Mouse (Mus musculus) thymus, postnatal 36 days (tissue): Measurements from ENCODE around the gene Gm11037.
A peak's percentile ranks its signal among the peaks of the same experiment; 100 is the strongest.

Experiments used
- DNase-seq, 2 experiments: peaks; one replicate each; pipeline ENCODE4 v3.0.0; 2022; ENCODE audit warnings: mixed read lengths in 2 of 2

Gm11037 gene

DNA sequence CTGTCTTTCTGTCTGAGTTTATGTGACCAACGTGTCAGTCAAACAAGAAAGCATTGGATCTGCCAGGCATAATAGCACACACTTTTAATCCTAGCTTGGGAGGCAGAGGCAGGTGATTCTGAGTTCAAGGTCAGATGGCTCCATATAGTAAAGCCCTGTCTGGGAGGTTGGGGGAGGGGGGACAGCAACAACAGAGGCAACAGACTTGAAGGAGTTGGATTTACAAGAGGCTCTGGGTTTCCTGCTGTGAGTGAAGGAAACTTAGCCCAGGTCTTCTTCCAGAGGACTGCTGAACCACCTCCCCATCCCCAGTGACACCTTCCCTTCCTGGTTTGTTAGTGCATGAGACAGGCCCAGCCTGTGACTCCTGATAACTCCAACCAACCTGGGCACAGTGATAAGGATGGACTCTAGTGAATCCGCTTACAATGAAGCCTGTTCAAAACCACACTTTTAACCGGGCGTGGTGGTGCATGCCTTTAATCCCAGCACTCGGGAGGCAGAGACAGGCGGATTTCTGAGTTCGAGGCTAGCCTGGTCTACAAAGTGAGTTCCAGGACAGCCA, 19.0 kb downstream of the Gm11037 start:
- DNase-seq = no peak

DNA sequence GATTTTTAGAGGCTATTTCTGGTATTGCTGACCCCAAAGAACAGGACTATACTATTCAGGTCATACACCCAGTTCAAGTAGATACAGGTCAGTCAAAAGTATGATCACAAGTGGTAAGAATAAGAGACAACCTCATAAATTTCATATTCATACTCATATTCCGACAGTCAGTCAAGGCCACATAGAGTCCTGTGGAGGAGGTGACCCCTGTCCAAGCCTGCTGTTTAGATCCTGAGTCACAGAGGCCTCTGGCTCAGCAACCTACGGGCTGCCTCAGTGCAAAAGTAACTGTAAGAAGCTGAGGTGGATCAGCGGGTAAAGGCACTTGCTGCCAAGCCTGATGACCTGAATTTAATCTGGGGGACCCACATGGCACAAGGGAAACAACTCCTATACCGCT, 20.7 kb downstream of the Gm11037 start:
- DNase-seq = no peak

- no peak for DNase-seq
Measured at GRCm38 (mm10) chr2:131156987-131157386, 23.7 kb downstream of the Gm11037 start.

GRCm38 (mm10) chr2:131159491-131159910, 26.2 kb downstream of the Gm11037 start:
- DNase-seq = no peak

GRCm38 (mm10) chr2:131159938-131160581, 26.8 kb downstream of the Gm11037 start, which contains the start of gene 1700037H04Rik:
Gene 1700037H04Rik (minus strand): TSS chr2:131160081.
- DNase-seq = peak; percentile 94 to 96

DNA sequence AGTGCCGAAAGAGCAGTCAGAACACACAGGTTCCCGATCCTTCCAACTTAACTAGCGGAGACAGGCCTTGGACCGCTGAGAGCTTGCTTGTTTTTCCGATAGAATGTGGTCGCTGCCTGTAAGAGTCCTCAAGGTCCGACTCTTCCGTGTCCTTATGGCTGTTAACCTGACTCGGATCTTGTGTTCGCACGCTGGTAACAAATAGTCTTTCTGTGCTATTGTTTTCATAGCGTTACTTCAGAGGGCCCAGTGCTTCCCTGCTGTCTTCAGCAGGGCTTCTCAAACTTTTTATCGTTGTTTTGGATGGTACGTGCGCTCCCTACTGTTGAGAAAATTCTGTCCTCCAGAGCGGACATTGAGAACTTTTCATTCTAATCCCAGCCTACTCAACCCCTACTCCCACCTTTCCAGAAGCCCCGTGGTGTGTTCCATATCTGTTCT, 27.4 kb downstream of the Gm11037 start:
- no peak for DNase-seq

GRCm38 (mm10) chr2:131163924-131164323, 30.6 kb downstream of the Gm11037 start:
- no peak for DNase-seq

- DNase-seq = no peak
Measured at GRCm38 (mm10) chr2:131166172-131166571, 32.9 kb downstream of the Gm11037 start.

DNA sequence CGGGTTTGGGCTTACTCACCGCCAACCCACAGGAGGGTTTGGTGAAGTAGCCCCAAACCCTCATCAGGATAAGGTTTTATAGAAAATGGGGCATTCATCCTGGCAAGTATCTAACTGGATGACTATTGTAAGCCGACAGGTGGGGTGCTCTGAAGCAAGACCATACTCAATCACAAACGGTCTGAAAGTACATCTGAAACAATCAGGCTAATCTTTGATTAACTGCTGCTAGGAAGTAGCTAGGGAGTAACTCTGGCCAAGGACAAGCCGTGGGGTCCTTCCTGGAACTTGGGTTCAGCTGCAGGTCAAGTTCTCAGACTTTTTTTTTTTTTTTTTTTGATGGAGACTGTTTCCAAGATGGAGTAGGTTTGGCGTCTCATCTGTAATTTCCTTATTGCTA, 34.7 kb downstream of the Gm11037 start:
- no peak for DNase-seq

DNA sequence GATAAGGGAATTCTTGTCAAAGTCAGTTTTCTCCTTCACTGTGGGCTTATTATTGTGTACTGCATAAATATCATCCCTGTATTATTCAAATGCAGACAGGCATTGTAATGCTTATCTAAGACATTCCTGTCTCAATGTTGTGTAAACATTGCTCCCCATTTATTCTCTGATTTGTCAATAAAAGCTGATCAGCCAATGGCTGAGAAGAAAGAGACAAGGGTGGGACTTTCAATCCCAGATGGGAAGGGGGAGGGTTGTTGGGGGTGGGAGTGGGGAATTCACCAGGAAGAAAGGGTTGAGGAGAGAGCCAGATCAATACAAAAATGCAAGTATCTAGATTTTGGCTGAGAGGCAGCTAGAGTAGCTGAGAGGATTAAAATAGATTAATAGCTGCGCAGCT, 35.6 kb downstream of the Gm11037 start:
- no peak for DNase-seq

GRCm38 (mm10) chr2:131170936-131171335, 37.6 kb downstream of the Gm11037 start:
- DNase-seq = no peak

DNA sequence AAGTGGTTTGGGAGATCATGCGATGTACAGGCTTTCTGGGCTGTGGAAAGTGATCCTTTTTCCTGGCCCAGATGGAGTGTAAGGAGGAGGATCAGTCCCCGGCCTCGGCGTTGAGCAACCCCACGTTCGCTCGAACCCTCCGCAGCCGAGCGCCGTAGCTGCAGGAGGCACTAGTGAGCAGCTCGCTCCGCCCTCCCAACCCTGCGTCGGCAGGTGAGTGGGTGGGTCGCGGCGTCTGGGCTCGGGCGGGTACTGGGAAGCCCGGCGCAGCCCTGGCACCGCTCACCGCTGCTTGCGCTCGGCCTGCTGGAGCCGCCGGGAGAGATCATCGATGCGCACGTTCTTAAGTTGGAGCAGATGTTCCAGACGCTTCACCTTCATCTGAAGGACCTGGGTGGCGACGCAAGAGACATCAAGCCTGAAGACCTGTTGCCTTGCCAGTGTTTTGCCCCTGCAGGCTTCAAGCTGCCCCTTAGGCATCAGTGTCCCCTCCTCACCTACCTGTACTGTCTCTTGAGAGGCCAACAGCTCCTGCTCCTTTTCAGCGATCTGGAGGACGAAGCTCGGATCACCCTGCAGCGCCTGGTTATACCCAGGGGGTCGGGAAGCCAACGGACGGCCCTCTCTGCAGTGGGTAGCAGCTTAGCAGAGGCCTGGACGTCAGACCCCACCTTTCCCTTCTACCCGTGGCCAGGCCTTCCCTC, 38.3 kb downstream of the Gm11037 start:
- DNase-seq = peak; percentile 69 to 72

DNA sequence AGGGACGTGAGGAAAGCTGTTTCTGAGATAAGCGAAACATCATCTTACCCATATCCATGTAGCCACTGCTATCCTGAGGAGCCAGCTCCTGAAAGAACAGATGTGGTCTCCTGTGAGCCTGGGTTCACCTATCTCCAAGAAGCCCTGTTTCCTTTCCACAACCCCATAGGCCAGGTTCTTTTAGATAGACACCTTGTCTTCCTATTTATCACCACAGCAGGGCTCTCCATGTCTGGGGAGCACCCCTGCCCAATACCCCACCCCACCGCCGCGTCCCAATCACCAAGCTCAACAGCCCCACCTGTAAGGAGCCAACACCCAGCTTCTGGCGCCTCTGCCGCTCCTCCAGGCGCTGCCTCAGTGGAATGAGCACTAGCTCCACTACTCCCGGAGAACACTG, 39.0 kb downstream of the Gm11037 start:
- no peak for DNase-seq

DNA sequence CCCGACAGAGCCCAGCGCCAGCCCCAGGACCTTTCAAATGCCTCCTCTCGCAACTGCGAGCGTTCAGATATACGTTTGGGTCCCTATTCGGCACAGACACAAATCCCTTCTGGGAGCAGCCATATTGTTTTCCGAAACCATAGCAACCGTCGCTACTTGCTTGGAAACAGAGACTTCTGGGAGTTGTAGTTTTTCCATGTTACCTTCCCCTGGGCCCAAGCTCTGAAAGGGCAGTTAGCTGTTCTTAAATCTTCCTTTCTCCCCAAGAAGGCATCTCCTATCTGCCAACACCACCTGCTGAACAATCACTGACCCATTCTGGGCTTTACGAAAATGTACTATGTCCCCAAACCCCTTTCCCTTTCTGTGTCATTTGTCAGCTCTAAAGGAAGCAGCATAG, 41.4 kb downstream of the Gm11037 start:
- peak; percentile 23 to 41 for DNase-seq

DNA sequence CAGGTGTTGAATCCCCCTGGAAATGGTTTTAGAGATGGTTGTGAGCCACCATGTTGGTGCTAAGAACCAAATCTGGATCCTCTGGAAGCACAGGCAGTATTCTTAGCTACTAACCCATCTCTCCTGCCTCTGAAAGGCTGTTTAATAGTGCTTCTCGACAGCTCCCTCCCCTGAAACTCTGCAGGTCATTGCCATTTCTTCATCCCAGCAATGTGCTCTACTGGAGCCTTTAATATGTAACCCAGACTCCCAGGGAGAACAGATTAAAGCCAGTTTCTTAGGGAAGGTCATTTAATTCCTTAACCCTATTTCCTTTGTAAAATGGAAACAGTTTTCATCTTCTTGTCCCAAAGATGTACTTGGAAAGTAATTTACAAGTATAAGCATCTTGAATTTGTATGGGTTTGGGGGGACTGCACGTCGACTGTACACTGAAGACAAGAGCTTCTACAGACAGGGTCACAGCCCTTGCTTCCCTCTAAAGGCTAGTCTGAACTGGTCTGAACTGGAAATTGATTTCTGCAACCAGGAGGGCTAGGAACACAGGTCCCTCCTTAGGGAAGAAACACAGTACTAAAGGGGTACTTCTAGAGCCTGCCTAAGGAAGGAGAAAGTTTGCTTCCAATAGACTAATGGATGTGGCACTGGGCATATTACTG, 42.1 kb downstream of the Gm11037 start:
- no peak for DNase-seq

- no peak for DNase-seq
Measured at GRCm38 (mm10) chr2:131175945-131176309, 42.6 kb downstream of the Gm11037 start.

DNA sequence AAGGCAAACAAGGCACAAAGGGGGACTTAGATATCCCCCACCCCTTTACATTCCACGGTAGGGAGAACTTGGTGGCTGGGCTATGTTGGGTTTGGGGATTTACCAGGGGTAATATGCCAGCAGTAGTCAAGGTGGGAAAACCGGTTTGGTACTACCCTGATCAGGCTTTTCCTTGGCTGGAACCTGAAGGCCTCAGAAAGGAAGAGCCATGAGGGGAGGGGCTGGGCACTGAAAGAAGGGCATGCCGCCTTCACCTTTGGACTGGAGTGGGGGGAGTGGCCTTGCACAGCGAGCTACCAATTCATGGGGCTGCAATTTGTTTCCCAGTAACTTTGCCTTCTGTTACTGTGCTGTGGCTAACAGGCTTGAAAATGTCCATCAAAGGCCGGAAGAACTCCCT, 43.2 kb downstream of the Gm11037 start:
- DNase-seq = no peak

DNA sequence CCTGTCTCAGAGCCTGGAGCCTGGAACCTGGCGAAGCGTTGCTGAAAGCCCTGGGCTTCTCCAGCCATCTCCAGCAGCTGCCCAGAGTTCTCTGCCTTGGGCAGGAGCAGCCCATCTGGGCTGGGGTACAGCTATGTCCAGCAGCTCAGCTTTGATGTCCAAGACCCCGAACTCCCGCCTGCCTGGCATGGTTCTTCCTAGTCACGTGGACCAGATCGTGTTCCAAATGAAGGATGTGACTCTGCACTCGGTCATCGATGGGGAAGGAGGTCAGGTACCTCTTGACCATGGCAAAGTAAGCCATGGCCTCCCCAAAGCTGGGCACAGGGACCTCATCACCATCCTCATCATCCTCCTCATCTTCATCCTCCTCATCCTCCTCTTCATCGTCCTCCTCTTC, 44.6 kb downstream of the Gm11037 start:
- DNase-seq = no peak

- no peak for DNase-seq
Measured at GRCm38 (mm10) chr2:131178828-131179245, 45.5 kb downstream of the Gm11037 start.

DNA sequence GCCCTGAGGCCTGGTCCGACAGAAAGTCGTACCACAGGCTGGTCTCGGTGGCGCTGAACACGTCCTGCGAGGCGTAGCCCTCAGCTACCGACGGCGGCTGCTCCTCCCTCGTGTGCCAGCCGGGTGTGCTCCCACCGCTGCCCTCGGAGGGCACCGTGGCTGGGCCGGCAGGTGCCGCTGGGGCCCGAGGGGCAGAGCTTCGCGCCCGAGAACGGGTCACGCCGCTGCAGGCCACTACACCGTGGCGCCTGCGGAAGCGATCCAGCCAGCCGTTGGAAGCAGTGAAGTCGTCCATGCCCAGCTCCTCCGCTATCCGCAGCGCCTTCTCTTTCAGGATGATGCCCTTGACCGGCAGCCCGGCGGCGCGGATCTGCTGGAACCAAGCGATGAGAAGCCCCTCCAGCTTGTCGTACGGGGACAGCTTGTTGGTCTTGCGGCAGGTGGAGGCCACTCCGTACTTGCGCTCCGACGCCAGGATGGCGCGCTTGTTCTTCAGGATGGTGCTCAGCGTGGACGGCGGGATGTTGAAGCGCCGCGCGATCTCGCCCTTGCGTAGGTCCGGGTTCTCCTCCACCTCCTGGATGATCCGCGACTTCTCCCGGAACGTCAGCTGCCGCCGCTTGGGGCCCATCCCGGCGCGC, 46.1 kb downstream of the Gm11037 start:
- peak; percentile 45 to 58 for DNase-seq

DNA sequence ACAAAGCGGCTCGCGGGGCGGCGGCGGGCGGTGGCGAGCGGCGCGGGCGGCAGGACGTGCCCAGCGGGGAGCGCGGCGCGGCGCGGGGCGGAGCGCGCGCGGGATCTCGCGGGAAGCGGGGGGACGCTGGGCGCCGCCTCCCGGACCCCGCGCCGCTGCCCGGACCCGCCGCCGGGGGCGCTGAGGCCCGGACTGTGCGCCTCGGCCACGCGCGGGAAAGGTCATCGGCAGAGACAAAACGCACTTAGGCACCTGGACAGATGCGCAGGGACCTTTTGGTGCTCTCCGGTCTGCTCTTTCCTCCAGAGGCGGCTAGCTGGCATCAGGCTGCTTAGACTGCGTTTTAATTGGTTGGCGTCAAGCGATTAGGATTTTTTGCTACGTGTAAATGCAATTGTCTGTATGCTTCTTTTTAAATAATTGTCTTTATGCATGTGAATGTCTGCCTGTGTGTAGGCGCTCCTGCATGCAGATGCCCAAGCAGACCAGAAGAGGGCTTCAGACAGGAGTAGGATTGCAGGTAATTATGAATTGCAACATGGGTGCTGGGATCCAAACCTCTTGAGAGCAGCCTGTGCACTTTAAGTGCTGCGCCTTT, 46.8 kb downstream of the Gm11037 start, which contains the start of gene Cenpb:
TSS of gene Cenpb (minus strand) at position 78 of the 598 bp plus-strand sequence.
- DNase-seq = peak; percentile 72 to 78
